Mouse (Mus musculus) E14TG2a.4 (cell line): ENCODE measurements around the gene Olfr9.
"Not testable (repeated sequence)": the region's sequence is repeated elsewhere in the genome, so short reads cannot be mapped to it uniquely, and the experiment has no call there.

Source experiments
- H3K27me3 ChIP-seq: 2 replicates; pipeline ENCODE4 v1.6.1; 2014; ENCODE audit warnings: low read length, control low read depth; ENCODE audit not compliant: insufficient read depth
- H3K36me3 ChIP-seq: 2 replicates; pipeline ENCODE4 v1.6.1; 2014; ENCODE audit warnings: low read length, control low read depth; ENCODE audit not compliant: insufficient read depth
- H3K4me1 ChIP-seq: replicated peaks from 2 replicates; pipeline ENCODE4 v1.6.1; 2014; ENCODE audit warnings: low read depth, low read length, control low read depth
- H3K4me3 ChIP-seq: replicated peaks from 2 replicates; pipeline ENCODE4 v1.5.1; 2014; ENCODE audit warnings: mild to moderate bottlenecking, low read length
- H3K9me3 ChIP-seq: 2 replicates; pipeline ENCODE4 v1.6.1; 2014; ENCODE audit warnings: low read length, control low read depth
- CTCF ChIP-seq: conservative IDR thresholded peaks from 2 replicates; pipeline ENCODE4 v1.5.1; 2014; ENCODE audit warnings: low read length
- NANOG ChIP-seq: IDR thresholded peaks from 2 replicates; pipeline ENCODE4 v1.6.1; 2014; ENCODE audit warnings: borderline replicate concordance, low read length, mixed read lengths
- POU5F1 ChIP-seq: IDR thresholded peaks from 2 replicates; pipeline ENCODE4 v1.6.1; 2014; ENCODE audit warnings: low read length, borderline replicate concordance

The Olfr9 gene

GRCm38 (mm10) chr10:128989131-128989530 lies at the start of gene Olfr9:
Gene Olfr9, plus strand, starts transcription at chr10:128989431.
- H3K4me1 ChIP-seq, H3K9me3 ChIP-seq: not testable (repeated sequence)

GRCm38 (mm10) chr10:128940475-128941061 lies 48.7 kb upstream of the Olfr9 start:
- H3K4me1 ChIP-seq: 0 out of 2 replicates have a peak, but pooled peaks cover 2% of the 10 kb centered on the region
- no peak overlapping the region for H3K4me3 ChIP-seq
- no peaks in the 10 kb centered on the region for H3K36me3 ChIP-seq
- H3K9me3 ChIP-seq: no peaks in the 10 kb centered on the region
- TF ChIP-seq CTCF: no peak
- TF ChIP-seq POU5F1: no peak
- TF ChIP-seq NANOG: no peak
- H3K27me3 ChIP-seq: peaks cover 47% of the 10 kb centered on the region

More at GRCm38 (mm10) chr10:128989131-128989530, at the start of gene Olfr9:
- H3K27me3 ChIP-seq, H3K4me3 ChIP-seq, H3K36me3 ChIP-seq: not testable (repeated sequence)

- H3K27me3 ChIP-seq: peaks cover 24% of the 10 kb centered on the region
- H3K4me1 ChIP-seq: peaks cover 17% of the 10 kb centered on the region
- peaks cover 4% of the 10 kb centered on the region; the same call in 1 of the 2 replicates for H3K9me3 ChIP-seq
- TF ChIP-seq NANOG (no peak), POU5F1 (no peak), CTCF (peak; percentile 55)
- H3K36me3 ChIP-seq: no peaks in the 10 kb centered on the region
- H3K4me3 ChIP-seq: no peak overlapping the region
These were observed 43.6 kb upstream of the Olfr9 start for GRCm38 (mm10) chr10:128945675-128946074.

GRCm38 (mm10) chr10:128947496-128947895 lies 41.7 kb upstream of the Olfr9 start:
- peaks cover 4% of the 10 kb centered on the region; the same call in 1 of the 2 replicates for H3K9me3 ChIP-seq
- no peak for TF ChIP-seq POU5F1
- no peak for TF ChIP-seq CTCF
- TF ChIP-seq NANOG: no peak
- peaks cover 16% of the 10 kb centered on the region for H3K27me3 ChIP-seq
- H3K4me3 ChIP-seq: no peak overlapping the region
- H3K36me3 ChIP-seq: no peaks in the 10 kb centered on the region
- peaks cover 15% of the 10 kb centered on the region for H3K4me1 ChIP-seq

- Histone ChIP-seq H3K4me1 (peaks cover 15% of the 10 kb centered on the region), H3K4me3 (no peak overlapping the region), H3K36me3 (no peaks in the 10 kb centered on the region), H3K9me3 (peaks cover 4% of the 10 kb centered on the region; the same call in 1 of the 2 replicates), H3K27me3 (peaks cover 16% of the 10 kb centered on the region; the same call in 1 of the 2 replicates)
- TF ChIP-seq POU5F1 (no peak), CTCF (no peak), NANOG (no peak)
These were observed 38.9 kb upstream of the Olfr9 start for GRCm38 (mm10) chr10:128950208-128950887.

- Histone ChIP-seq H3K9me3 (no peaks in the 10 kb centered on the region), H3K27me3 (peaks cover 30% of the 10 kb centered on the region), H3K4me3 (no peak overlapping the region), H3K36me3 (no peaks in the 10 kb centered on the region), H3K4me1 (no peaks in the 10 kb centered on the region)
- TF ChIP-seq POU5F1: no peak
- TF ChIP-seq CTCF: no peak
- TF ChIP-seq NANOG: no peak
These were observed 30.9 kb upstream of the Olfr9 start for GRCm38 (mm10) chr10:128958340-128958739.

GRCm38 (mm10) chr10:128960142-128960541 lies 29.1 kb upstream of the Olfr9 start:
- H3K4me1 ChIP-seq: no peaks in the 10 kb centered on the region
- no peak overlapping the region for H3K4me3 ChIP-seq
- H3K36me3 ChIP-seq: no peaks in the 10 kb centered on the region
- H3K9me3 ChIP-seq: no peaks in the 10 kb centered on the region
- TF ChIP-seq NANOG (no peak), POU5F1 (no peak), CTCF (no peak)
- peaks cover 25% of the 10 kb centered on the region for H3K27me3 ChIP-seq

- H3K4me3 ChIP-seq: no peak within 1 kb of the TSS
- H3K27me3 ChIP-seq: peaks cover 25% of the 10 kb centered on the region
- H3K4me1 ChIP-seq: no peaks in the 10 kb centered on the region
- no peaks in the 10 kb centered on the region for H3K36me3 ChIP-seq
- H3K9me3 ChIP-seq: no peaks in the 10 kb centered on the region
- TF ChIP-seq POU5F1 (no peak), NANOG (no peak), CTCF (no peak)
These were observed 28.3 kb upstream of the Olfr9 start, which contains the start of gene Mettl7b for GRCm38 (mm10) chr10:128960590-128961584. Gene Mettl7b, minus strand, starts transcription at chr10:128960988.
